Mouse (Mus musculus) retina, adult 2 months (tissue): ENCODE measurements around the gene Rad54l2.

Source experiments
- DNase-seq: peaks from one replicate; pipeline ENCODE4 v3.0.0-alpha.2; 2012; ENCODE audit warnings: low read depth, low spot score

Gene Rad54l2

GRCm38 (mm10) chr9:106788812-106789321 is at the start of gene Rad54l2:
TSS of gene Rad54l2 (minus strand) at chr9:106789194.
- DNase-seq = peak; percentile 69

DNA sequence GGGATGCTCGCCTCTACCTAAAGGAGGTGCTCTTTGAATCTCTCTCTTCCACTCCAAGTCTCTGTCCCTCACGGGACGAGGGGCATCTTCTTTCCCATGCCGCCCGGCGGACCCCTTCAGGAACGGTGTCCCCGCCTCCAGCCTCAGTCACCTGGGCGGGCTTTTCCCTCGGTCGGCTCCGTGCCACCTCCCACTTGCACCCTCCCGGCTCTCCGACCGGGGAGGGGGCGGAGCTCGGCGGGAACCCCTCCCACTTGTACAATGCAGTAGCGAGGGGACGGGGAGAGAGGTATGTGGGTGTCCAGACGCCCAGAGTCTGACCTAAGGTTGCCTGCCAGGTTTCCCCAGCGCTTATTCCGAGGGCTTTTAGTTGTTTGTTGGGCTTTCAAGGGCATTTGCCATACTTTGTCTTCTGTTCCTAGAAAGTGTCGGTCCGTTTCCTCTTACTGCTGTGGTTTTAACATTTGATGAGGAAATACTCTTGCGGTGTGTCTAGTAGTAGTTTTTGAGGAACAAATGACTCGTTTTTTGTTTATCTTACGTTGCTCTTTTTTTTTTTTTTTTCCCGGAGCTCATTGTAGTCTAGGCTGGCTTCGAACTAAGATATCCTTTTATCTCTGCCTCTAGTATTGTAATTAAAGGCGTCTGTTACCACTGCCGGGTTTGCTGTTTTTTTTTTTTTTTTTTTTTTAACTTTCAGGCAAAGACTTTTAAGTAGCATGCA is 33.5 kb upstream of the Rad54l2 start:
- no peak for DNase-seq

- DNase-seq = peak; percentile 97
Observed at GRCm38 (mm10) chr9:106821618-106822380, 32.8 kb upstream of the Rad54l2 start, which contains the start of gene Dcaf1. TSS of gene Dcaf1 (plus strand) at chr9:106821874.

- DNase-seq = no peak
Observed at GRCm38 (mm10) chr9:106821050-106821617, 32.1 kb upstream of the Rad54l2 start.

DNA sequence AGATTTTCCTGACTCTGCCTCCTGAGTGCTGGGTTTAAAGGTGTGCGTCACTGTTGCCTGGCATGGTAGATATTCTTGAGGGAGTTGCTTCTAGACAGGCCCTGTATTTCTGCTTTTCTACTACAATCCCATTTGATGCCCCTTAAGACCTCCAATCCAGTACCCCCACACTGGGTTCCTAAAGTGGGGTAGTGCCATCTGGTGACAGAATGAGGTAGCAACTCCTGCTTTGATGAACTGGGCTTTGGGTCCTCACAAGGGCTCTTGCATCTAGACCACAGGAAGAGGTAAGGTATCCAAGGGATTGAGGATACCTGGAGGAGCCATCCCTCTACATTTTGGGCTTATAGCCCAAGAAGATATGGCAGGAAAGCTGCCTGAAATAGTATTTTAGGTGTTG is 30.2 kb upstream of the Rad54l2 start:
- DNase-seq = no peak

DNA sequence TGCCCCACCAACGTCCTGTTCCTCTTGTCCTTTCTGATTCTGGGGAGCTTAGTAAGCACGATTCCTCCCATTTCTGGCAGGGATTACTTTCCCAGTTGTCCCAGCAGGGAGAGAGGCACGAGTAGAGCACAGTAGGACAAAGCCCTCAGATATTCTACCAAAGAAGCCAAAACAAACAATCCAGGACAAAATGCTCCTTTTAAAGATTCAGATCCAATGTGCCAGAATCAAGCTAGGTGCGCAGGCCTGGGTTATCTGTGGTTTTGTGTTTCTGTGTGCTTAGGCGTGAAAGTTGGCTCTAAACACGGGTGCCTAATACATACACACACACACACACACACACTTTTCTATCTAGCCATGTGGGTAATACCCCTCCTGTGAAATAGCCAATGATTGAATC is 29.2 kb upstream of the Rad54l2 start:
- DNase-seq = no peak

DNA sequence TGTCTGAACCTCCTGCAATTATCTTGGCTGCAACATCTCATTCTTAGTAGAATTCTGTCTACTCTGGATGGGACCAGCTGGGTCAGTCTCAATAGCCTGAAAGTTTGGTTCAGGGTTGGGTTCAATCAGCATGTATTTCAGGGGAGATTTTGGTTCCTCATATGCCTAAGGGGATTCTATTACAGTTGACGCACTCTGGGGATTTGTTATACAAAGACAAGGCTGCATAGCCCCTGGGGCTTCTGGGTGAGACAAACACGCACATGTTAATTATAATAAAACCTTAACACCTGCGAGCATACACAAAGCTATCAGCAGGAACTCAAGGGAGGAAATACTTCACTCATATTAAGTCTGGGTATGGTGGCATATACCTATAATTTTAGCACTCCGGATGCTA is 17.5 kb upstream of the Rad54l2 start:
- DNase-seq = no peak

DNA sequence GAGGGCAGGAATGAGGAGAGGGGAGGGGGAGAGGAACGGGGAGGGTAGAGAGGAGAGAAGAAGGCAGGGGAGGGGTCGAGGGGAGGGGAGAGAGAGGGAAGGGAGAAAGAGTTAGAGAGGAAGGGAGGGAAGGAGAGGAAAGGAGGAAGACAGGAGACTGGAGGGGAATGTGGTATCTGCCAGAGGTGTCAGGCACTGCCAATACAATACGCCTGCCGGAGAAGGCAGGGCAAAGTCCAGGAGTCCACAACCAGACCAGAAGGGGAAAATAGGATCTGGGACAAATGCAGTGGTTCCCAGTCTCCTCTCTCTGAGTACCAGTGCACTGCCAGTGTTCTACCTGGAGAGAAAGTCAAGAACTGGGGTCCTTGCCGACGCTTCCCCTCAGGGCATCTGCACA is 1.8 kb upstream of the Rad54l2 start:
- DNase-seq = no peak

DNA sequence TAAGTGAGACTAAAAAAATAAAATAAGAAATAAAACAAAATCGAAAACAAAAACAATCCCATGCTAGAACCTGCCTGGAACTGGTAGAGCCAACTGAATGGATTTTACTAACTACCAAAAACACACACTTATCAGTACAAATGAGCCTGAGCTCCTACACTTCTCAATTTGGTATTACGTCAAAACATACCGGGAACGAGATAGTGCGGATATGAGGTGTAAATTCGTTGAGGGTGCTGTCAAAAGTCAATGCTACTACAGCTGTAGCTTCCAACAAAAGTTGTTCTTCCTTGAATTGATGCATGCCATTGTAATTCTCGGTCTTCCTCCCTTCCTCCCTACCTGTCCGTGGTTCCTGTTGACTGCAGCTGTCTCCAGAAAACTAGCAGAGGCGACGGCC is 369 bp upstream of the Rad54l2 start:
- DNase-seq = no peak

- no peak for DNase-seq
Observed at GRCm38 (mm10) chr9:106787979-106788811, 799 bp downstream of the Rad54l2 start.

DNA sequence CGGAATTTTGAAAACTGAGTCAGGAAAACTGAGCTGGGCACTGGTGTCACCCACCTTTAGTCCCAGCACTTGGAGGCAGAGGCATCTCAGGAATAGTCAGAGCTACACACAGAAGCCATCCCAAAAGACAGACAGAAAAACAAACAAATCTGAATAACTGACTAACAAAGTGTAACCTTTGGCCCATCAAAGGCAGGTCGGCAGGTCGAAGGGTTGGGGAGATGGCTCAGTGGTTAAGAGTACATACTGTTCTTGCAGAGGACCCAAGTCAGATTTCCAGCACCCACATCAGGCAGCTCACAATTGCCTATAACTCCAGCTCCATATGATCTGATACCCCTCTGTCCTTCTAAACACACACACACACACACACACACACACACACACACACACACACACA is 3.8 kb downstream of the Rad54l2 start:
- DNase-seq = no peak

DNA sequence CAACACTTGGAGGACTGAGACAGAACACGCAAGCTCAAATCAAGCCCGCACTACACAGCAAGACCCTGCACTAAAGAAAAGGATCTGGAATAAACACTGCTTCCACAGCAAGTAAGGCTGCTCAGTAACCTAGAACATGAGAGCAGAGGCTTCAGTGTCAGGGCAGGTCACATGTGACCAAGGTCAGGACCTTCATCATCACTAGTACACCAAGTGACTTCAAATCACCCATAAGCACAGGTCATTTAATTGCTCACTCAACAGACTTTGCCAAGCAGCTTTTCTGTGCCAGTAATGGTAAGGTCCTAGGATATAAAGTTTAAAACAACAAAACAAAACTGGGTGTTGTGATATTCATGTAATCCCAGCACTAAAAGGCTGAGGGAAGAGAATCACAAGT is 5.4 kb downstream of the Rad54l2 start:
- no peak for DNase-seq

DNA sequence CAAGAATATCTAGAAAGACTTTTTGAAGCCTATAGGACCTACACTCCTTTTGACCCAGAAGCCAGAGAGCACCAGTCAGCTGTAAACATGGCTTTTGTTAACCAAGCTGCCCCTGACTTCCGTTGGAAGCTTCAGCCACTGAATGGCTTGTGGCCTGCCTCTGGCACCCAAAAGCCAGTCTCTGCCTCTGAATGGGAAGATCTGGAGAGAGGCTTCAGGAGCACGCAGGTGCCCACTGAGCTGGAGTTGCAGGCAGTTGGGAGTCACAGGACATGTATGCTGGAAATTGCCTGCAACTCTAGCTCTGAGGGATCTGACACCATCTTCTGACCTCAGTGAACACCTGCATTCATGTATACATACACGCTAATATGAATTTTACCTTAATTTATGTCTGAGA is 8.9 kb downstream of the Rad54l2 start:
- no peak for DNase-seq

GRCm38 (mm10) chr9:106778319-106778718 is 10.7 kb downstream of the Rad54l2 start:
- no peak for DNase-seq

DNA sequence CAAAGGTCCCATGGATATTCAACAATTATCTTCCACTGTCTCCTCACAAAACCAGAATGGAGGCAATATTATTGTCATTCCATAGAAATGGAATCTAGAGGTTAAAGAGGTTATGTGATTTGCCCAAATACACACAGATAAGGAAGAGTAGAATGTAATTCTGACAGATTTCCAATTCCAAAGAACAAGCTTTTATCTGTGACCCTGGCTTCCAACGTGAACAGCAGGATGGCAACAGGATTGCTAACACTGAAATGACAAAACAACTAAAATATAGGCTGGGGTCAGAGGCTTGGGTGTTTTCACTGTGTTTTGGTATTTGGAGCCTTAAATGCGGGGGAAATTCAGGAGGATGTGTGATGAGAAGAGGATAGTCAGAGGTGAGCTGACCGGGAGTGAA is 11.6 kb downstream of the Rad54l2 start:
- no peak for DNase-seq

DNA sequence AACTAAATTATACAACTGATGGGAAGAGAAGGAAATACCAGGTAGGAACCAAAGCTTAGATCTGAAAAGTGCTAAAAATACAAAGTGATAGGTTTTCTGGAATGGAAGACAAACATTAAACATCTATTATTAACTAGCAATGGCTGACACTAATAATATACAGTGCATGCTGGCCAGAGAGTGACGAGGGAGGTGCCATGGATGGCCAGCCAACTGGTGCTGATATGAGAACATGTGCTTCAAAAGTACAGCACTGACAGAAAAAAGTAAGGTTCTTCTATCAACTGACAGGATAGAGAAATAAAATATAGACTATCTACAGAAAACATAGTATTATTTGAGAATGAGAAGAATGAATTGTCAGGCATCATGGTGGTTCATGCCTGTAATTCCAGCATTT is 12.9 kb downstream of the Rad54l2 start:
- DNase-seq = no peak

GRCm38 (mm10) chr9:106771770-106772169 is 17.2 kb downstream of the Rad54l2 start:
- no peak for DNase-seq

DNA sequence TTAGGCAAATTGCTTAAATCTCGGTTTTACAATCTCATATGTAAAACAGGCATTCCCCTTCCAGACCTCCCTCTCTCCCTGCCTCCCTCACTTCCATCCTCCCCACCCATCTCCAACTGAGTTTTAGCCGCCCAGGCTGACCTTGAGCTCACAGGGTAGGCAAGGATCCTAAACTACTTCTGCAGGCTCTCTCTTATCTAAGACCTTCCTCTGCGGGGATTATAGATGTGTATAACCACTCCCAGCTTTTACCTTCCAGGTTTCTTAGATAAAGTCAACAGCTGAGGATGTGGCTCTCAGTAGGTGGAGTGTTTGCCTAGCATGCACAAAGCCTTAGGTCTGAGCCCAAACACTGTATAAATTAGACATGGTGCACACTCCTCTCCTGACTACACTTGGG is 18.8 kb downstream of the Rad54l2 start:
- DNase-seq = no peak

DNA sequence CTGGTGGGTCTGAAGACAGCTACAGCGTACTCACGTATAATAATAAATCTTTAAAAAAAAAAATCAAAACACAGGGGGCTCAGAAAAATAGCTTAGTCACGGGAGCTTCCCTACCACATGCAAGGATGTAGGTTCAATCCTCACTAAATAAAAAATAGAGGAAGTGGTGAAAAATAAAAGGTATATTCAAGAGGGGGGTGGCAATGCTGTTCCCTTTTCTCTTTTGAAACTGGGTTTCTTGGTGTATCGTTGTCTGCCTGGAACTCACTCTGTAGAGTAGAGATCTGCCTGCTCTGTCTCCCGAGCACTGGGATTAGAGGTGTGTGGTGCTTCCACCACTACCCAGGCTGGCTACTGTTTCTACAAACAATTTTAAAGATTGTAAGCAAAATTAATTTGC is 19.2 kb downstream of the Rad54l2 start:
- DNase-seq = no peak

- no peak for DNase-seq
Observed at GRCm38 (mm10) chr9:106756421-106756820, 32.6 kb downstream of the Rad54l2 start.

DNA sequence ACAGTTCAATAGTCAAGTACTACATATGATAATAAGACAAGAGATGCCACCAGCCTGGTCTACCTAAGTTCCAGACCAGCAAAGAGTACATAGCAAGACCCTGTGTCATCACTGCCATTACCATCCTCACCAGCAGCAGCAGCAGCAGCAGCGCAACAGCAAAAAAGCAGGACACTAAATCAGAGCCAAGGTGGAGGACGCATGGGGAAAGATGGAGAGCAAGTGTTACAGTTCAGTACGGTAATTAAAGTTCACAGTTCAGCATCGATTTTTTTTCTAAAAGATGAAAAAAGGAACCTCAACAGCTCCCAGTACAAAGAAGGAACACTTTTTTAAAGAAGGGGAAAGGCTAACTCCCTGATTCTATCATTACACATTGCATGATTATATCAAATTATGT is 33.2 kb downstream of the Rad54l2 start:
- DNase-seq = no peak

GRCm38 (mm10) chr9:106754311-106754710 is 34.7 kb downstream of the Rad54l2 start:
- no peak for DNase-seq
